ENCODE assay signal across 9 mouse cellular contexts in genomic region chr11:64968507-64968906, GRCm38 (mm10). TPM values are rescaled to one million over a fixed set of nuclear protein-coding genes. Genes with fewer than 3 reads are reported as not detected.
DNase-seq lines count a peak whose midpoint lies in the region; ATAC-seq and TF ChIP-seq lines count a peak whose summit lies in the region.
"Had no signal": no experiment of that assay in that cellular context is flagged by ENCODE, and none has a peak within 500 bp of the region (broad histone marks: within the 10 kb centered on the region; RNA-seq: fewer than 3 reads in every experiment).

No protein-coding gene starts in this region.

- intact Hi-C loops in heart, postnatal 10 days (cut with DNase I): loop anchor here (5.0 to 10.0 kb wide), 5 partner anchors 66 to 1756 kb away; partner anchors contain the start of genes F930015N05Rik, Hs3st3a1 and Hs3st3b1

- no peak overlapping the region for H3K27ac ChIP-seq in forebrain, embryonic 12.5 days
- no peak overlapping the region for H3K27ac ChIP-seq in liver, embryonic 13.5 days
- no peak overlapping the region for H3K27ac ChIP-seq in neural tube, embryonic 13.5 days (replicated peaks)
- H3K27ac ChIP-seq: macrophage had no signal

- H3K9ac ChIP-seq in forebrain, embryonic 12.5 days: no peak overlapping the region
- no peak overlapping the region for H3K9ac ChIP-seq in liver, embryonic 13.5 days
- H3K9ac ChIP-seq in neural tube, embryonic 13.5 days: no peak overlapping the region

- no peaks in the 10 kb centered on the region for H3K9me3 ChIP-seq in G1E (replicated peaks)
- no peaks in the 10 kb centered on the region for H3K9me3 ChIP-seq in forebrain, embryonic 12.5 days
- H3K9me3 ChIP-seq in liver, embryonic 13.5 days (replicated peaks): no peaks in the 10 kb centered on the region
- no peaks in the 10 kb centered on the region for H3K9me3 ChIP-seq in neural tube, embryonic 13.5 days

- TF ChIP-seq CTCF in G1E (IDR thresholded peaks at IDR 0.05; ENCODE audit: low read depth, low read length): no peak; the same call in 1 of the 2 replicates

- peaks cover 11% of the 10 kb centered on the region; the same call in 1 of the 2 replicates for H3K27me3 ChIP-seq in G1E (ENCODE audit: insufficient read depth, low read length)
- H3K27me3 ChIP-seq in forebrain, embryonic 12.5 days: peaks cover 26% of the 10 kb centered on the region
- H3K27me3 ChIP-seq in liver, embryonic 13.5 days: peaks cover 13% of the 10 kb centered on the region; the same call in 1 of the 2 replicates
- peaks cover 29% of the 10 kb centered on the region for H3K27me3 ChIP-seq in neural tube, embryonic 13.5 days

- no peak overlapping the region for H3K4me2 ChIP-seq in forebrain, embryonic 12.5 days
- H3K4me2 ChIP-seq in liver, embryonic 13.5 days: no peak overlapping the region
- no peak overlapping the region for H3K4me2 ChIP-seq in neural tube, embryonic 13.5 days

- H3K36me3 ChIP-seq in G1E (replicated peaks): no peaks in the 10 kb centered on the region
- H3K36me3 ChIP-seq in forebrain, embryonic 12.5 days (replicated peaks): no peaks in the 10 kb centered on the region
- H3K36me3 ChIP-seq in liver, embryonic 13.5 days: no peaks in the 10 kb centered on the region
- no peaks in the 10 kb centered on the region for H3K36me3 ChIP-seq in neural tube, embryonic 13.5 days

- no peaks in the 10 kb centered on the region for H3K4me1 ChIP-seq in G1E (ENCODE audit: insufficient read depth, low read depth, low read length)
- H3K4me1 ChIP-seq in forebrain, embryonic 12.5 days: peaks cover 5% of the 10 kb centered on the region; the same call in 1 of the 2 replicates
- H3K4me1 ChIP-seq in liver, embryonic 13.5 days (replicated peaks): peaks cover 28% of the 10 kb centered on the region
- peaks cover 11% of the 10 kb centered on the region; the same call in 1 of the 2 replicates for H3K4me1 ChIP-seq in neural tube, embryonic 13.5 days (replicated peaks)

- DNase-seq in G1E (ENCODE audit: low spot score): no peak
- DNase-seq in c-Kit-negative CD71-positive TER-119-positive erythroid progenitor cells, embryonic 14.5 days (ENCODE audit: low read depth, low spot score): peak; percentile 43
- peak; percentile 78 to 86 for DNase-seq in heart, postnatal 10 days
- DNase-seq in kidney, postnatal 36 days: peak; percentile 43 to 74
- DNase-seq in liver, embryonic 13.5 days: peak; percentile 43
- peak; percentile 55 for DNase-seq in thymus, postnatal 4 days

- no peak overlapping the region for H3K4me3 ChIP-seq in G1E (ENCODE audit: low read depth, low read length)
- no peak overlapping the region for H3K4me3 ChIP-seq in forebrain, embryonic 12.5 days (replicated peaks)
- no peak overlapping the region for H3K4me3 ChIP-seq in liver, embryonic 13.5 days (replicated peaks)
- H3K4me3 ChIP-seq in neural tube, embryonic 13.5 days: no peak overlapping the region

- peak; percentile 45; the same call in 1 of the 2 replicates for ATAC-seq in G1E (ENCODE audit: extremely low read depth, insufficient number of reproducible peaks, low FRiP score, poor library complexity, severe bottlenecking)
- peak; percentile 87 for ATAC-seq in forebrain, embryonic 12.5 days (ENCODE audit: low FRiP score)
- ATAC-seq in liver, embryonic 13.5 days (ENCODE audit: low read depth): peak; percentile 39; the same call in 1 of the 2 replicates
- ATAC-seq in neural tube, embryonic 13.5 days (ENCODE audit: low read depth): peak; percentile 97

- 6% methylated on average over 3 of the region's 3 CpGs for WGBS in forebrain, embryonic 12.5 days
- WGBS in liver, embryonic 13.5 days (ENCODE audit: insufficient replicate concordance): 7% methylated on average over 3 of the region's 3 CpGs
- 13% methylated on average over 3 of the region's 3 CpGs for WGBS in neural tube, embryonic 13.5 days

RNA-seq across cellular contexts. Expression of gene Elac2, which starts 10.3 kb away (rescaled TPM):
- 23.6 and 35.2 TPM in 2 replicates for total RNA-seq in G1E (2014; fragmentation: Nextera tagmentation)
- 32.1 and 37.2 TPM in 2 replicates for total RNA-seq in G1E (2017)
- 34.7 and 42.9 TPM in 2 replicates for polyA plus RNA-seq in G1E (2012)
- polyA plus RNA-seq in forebrain, embryonic 12.5 days (2016; fragmentation: Nextera tagmentation; extraction: Ambion mirVana): 34.8 and 38.9 TPM in 2 replicates
- 10 to 100 TPM; 20.8 to 21.4 TPM for total RNA-seq in heart, postnatal 10 days (2021)
- 22.0 and 23.9 TPM in 2 replicates for polyA plus RNA-seq in liver, embryonic 13.5 days (2015; fragmentation: Nextera tagmentation; extraction: Ambion mirVana)
- 32.4 and 35.0 TPM in 2 replicates for polyA plus RNA-seq in neural tube, embryonic 13.5 days (2015; fragmentation: Nextera tagmentation; extraction: Ambion mirVana)

Comparison
In these comparisons a context has a peak if more than half of its experiments do, and no peak if none do; other contexts are left out.
1. ATAC-seq: peak in every context shown above with its lines; median percentile 97 in neural tube, embryonic 13.5 days; 87 in forebrain, embryonic 12.5 days; 45 in G1E; 39 in liver, embryonic 13.5 days.